Mouse (Mus musculus) heart, embryonic 13.5 days (tissue): Measurements from ENCODE around the gene Fbxl15. TPM values are rescaled to one million over a fixed set of nuclear protein-coding genes. Genes with fewer than 3 reads are reported as not detected.

Experiments
- microRNA counts: library from miRNA; unstranded; fragments of <30 nt; microRNA quantifications from one replicate; lab custom pipeline; 2016
- microRNA-seq: library from miRNA; unstranded; fragments of <30 nt; microRNA quantifications from one replicate; pipeline ENCODE4, GENCODE M21; 2016
- polyA plus RNA-seq: library from polyadenylated mRNA; unstranded; fragments of >200 nt; fragmentation: Nextera tagmentation; extraction: Ambion mirVana; gene quantifications from 2 replicates; pipeline ENCODE4 v1.2.1, GENCODE M21; 2015

Gene Fbxl15
- polyA plus RNA-seq, 1 experiment from 2014 or later: 9.5 TPM

MicroRNAs encoded within 50 kb of the gene (microRNA counts, 519-probe panel; counts per million panel counts)
- microRNA mmu-miR-146b (lab: Ali Mortazavi, UCI): 209 counts per million, percentile 61 among the panel's probes with 10 or more counts

Small RNA genes within 50 kb of the gene (microRNA-seq; reads per million reads assigned to microRNA genes)
- gene Mir146b: not detected

Other genes with a start within 250 kb of the Fbxl15 start
- gene Elovl3, start 196.3 kb upstream of the Fbxl15 start, polyA plus RNA-seq: not detected in 2 replicates
- 0.66 and 0.74 TPM in 2 replicates for gene Pitx3, start 179.9 kb upstream of the Fbxl15 start, polyA plus RNA-seq
- 41.1 and 43.1 TPM in 2 replicates for gene Gbf1, start 175.7 kb upstream of the Fbxl15 start, polyA plus RNA-seq
- 6.3 and 7.2 TPM in 2 replicates for gene Nfkb2, start 23.9 kb upstream of the Fbxl15 start, polyA plus RNA-seq
- gene Psd, start 1.0 kb upstream of the Fbxl15 start, polyA plus RNA-seq: 4.3 and 5.6 TPM in 2 replicates
- 114 and 131 TPM in 2 replicates for gene Cuedc2, start 10.5 kb downstream of the Fbxl15 start, polyA plus RNA-seq
- 4.5 and 5.2 TPM in 2 replicates for gene Mfsd13a, start 12.9 kb downstream of the Fbxl15 start, polyA plus RNA-seq
- gene 2310034G01Rik, start 22.1 kb downstream of the Fbxl15 start, polyA plus RNA-seq: 0.76 and 1.4 TPM in 2 replicates
- 108 and 111 TPM in 2 replicates for gene Actr1a, start 67.6 kb downstream of the Fbxl15 start, polyA plus RNA-seq
- gene Sufu, start 68.7 kb downstream of the Fbxl15 start, polyA plus RNA-seq: 18.4 and 19.3 TPM in 2 replicates
- 13.2 and 13.9 TPM in 2 replicates for gene Trim8, start 173.5 kb downstream of the Fbxl15 start, polyA plus RNA-seq
- gene Arl3, start 245.0 kb downstream of the Fbxl15 start, polyA plus RNA-seq: 82.1 and 97.1 TPM in 2 replicates
- gene Sfxn2, start 245.2 kb downstream of the Fbxl15 start, polyA plus RNA-seq: 8.1 and 9.1 TPM in 2 replicates